Mouse (Mus musculus): ENCODE measurements around the gene Hoxb7.

Hoxb7 gene

GRCm38 (mm10) chr11:96285771-96286738 lies at the start of gene Hoxb7:
Hoxb7 (plus strand) TSS chr11:96286623.
- no peak for DNase-seq (ENCODE audit: low read depth, low spot score)

- DNase-seq (ENCODE audit: low read depth, low spot score): peak; percentile 3
Measured at GRCm38 (mm10) chr11:96240211-96240610, 46.2 kb upstream of the Hoxb7 start.

- DNase-seq (ENCODE audit: low read depth, low spot score): no peak
Measured at GRCm38 (mm10) chr11:96250901-96251300, 35.5 kb upstream of the Hoxb7 start.

- DNase-seq (ENCODE audit: low read depth, low spot score): no peak
Measured at GRCm38 (mm10) chr11:96251480-96252031, 34.9 kb upstream of the Hoxb7 start.

- DNase-seq (ENCODE audit: low read depth, low spot score): no peak
Measured at GRCm38 (mm10) chr11:96252541-96253120, 33.8 kb upstream of the Hoxb7 start.

- no peak for DNase-seq (ENCODE audit: low read depth, low spot score)
Measured at GRCm38 (mm10) chr11:96254221-96254620, 32.2 kb upstream of the Hoxb7 start.

GRCm38 (mm10) chr11:96255111-96255995 lies 31.1 kb upstream of the Hoxb7 start:
- no peak for DNase-seq (ENCODE audit: low read depth, low spot score)

- no peak for DNase-seq (ENCODE audit: low read depth, low spot score)
Measured at GRCm38 (mm10) chr11:96255996-96256445, 30.4 kb upstream of the Hoxb7 start.

GRCm38 (mm10) chr11:96257141-96257540 lies 29.3 kb upstream of the Hoxb7 start:
- DNase-seq (ENCODE audit: low read depth, low spot score): no peak

- no peak for DNase-seq (ENCODE audit: low read depth, low spot score)
Measured at GRCm38 (mm10) chr11:96259038-96259437, 27.4 kb upstream of the Hoxb7 start.

GRCm38 (mm10) chr11:96259511-96259910 lies 26.9 kb upstream of the Hoxb7 start:
- no peak for DNase-seq (ENCODE audit: low read depth, low spot score)

- no peak for DNase-seq (ENCODE audit: low read depth, low spot score)
Measured at GRCm38 (mm10) chr11:96260310-96260970, 26.0 kb upstream of the Hoxb7 start.

GRCm38 (mm10) chr11:96261323-96261890 lies 25.0 kb upstream of the Hoxb7 start:
- DNase-seq (ENCODE audit: low read depth, low spot score): no peak

- no peak for DNase-seq (ENCODE audit: low read depth, low spot score)
Measured at GRCm38 (mm10) chr11:96262262-96262830, 24.1 kb upstream of the Hoxb7 start.

- DNase-seq (ENCODE audit: low read depth, low spot score): no peak
Measured at GRCm38 (mm10) chr11:96263636-96264389, 22.6 kb upstream of the Hoxb7 start.

GRCm38 (mm10) chr11:96264390-96265020 lies 21.9 kb upstream of the Hoxb7 start:
- DNase-seq (ENCODE audit: low read depth, low spot score): no peak

- no peak for DNase-seq (ENCODE audit: low read depth, low spot score)
Measured at GRCm38 (mm10) chr11:96265954-96266353, 20.5 kb upstream of the Hoxb7 start.

- no peak for DNase-seq (ENCODE audit: low read depth, low spot score)
Measured at GRCm38 (mm10) chr11:96267021-96267920, 19.2 kb upstream of the Hoxb7 start.

All from telencephalon, adult 2 months (tissue).